Mouse (Mus musculus) hindbrain, embryonic 10.5 days (tissue): ENCODE measurements around the gene Mttp. TPM values are rescaled to one million over a fixed set of nuclear protein-coding genes. Genes with fewer than 3 reads are reported as not detected.
"Not testable (repeated sequence)": the region's sequence is repeated elsewhere in the genome, so short reads cannot be mapped to it uniquely, and the experiment has no call there.

Experiments
- DNase-seq: peaks from one replicate; pipeline ENCODE4 v3.0.0-alpha.2; 2017; ENCODE audit warnings: low spot score
- H3K27ac ChIP-seq: fragments of 300-500 bp; sonication (generic); 2 replicates; pipeline ENCODE4 v1.5.1; 2016; ENCODE audit warnings: mild to moderate bottlenecking, moderate library complexity
- H3K27me3 ChIP-seq: fragments of 300-500 bp; sonication (generic); 2 replicates; pipeline ENCODE4 v1.6.1; 2016; ENCODE audit warnings: mild to moderate bottlenecking; ENCODE audit not compliant: poor library complexity, insufficient read depth, severe bottlenecking
- H3K36me3 ChIP-seq: fragments of 300-500 bp; sonication (generic); 2 replicates; pipeline ENCODE4 v1.6.1; 2016; ENCODE audit warnings: mild to moderate bottlenecking, moderate library complexity
- H3K4me1 ChIP-seq: fragments of 300-500 bp; sonication (generic); replicated peaks from 2 replicates; pipeline ENCODE4 v1.6.1; 2016; ENCODE audit warnings: mild to moderate bottlenecking
- H3K4me3 ChIP-seq: fragments of 300-500 bp; sonication (generic); 2 replicates; pipeline ENCODE4 v1.5.1; 2016; ENCODE audit warnings: mild to moderate bottlenecking, moderate library complexity
- H3K9me3 ChIP-seq: fragments of 300-500 bp; sonication (generic); 2 replicates; pipeline ENCODE4 v1.6.1; 2016; ENCODE audit warnings: mild to moderate bottlenecking, moderate library complexity
- WGBS: fragments of 180-500 bp; shearing (Covaris S2); methylation state at CpG from one replicate; pipeline ENCODE4 v1.1.7; 2016; 5-methylcytosine and 5-hydroxymethylcytosine counted together
- polyA plus RNA-seq: library from polyadenylated mRNA; unstranded; fragments of >200 nt; fragmentation: Nextera tagmentation; extraction: Ambion mirVana; gene quantifications from 2 replicates; pipeline ENCODE4 v1.2.1, GENCODE M21; 2016

Gene Mttp
- polyA plus RNA-seq, 1 experiment from 2014 or later, result 9.2 TPM

DNA sequence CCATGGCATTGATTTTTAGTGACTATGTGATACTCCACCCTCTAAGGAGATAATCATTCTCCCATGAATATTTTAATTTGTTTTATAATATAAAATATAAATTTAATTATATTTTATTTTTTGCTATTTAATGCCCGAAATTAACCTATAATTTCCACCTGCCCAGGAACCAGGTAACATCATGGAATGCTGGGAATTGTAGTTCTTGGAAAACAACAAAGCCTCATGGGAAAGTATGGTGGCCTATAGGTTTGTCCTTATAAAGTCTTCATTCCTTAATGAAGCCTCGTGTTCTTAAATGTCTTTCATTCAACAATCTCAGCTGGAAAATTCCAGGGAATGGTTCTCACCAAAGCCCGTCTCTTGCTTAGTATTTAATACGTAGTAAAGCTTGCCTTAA lies 10.3 kb upstream of the Mttp start:
- WGBS, result 90% methylated on average over 4 of the region's 4 CpGs
- H3K4me1 ChIP-seq, result no peaks in the 10 kb centered on the region
- H3K27me3 ChIP-seq, result no peaks in the 10 kb centered on the region
- DNase-seq, result no peak
- H3K9me3 ChIP-seq, result no peaks in the 10 kb centered on the region
- H3K27ac ChIP-seq, result no peak overlapping the region
- H3K36me3 ChIP-seq, result peaks cover 57% of the 10 kb centered on the region
- H3K4me3 ChIP-seq, result no peak overlapping the region

DNA sequence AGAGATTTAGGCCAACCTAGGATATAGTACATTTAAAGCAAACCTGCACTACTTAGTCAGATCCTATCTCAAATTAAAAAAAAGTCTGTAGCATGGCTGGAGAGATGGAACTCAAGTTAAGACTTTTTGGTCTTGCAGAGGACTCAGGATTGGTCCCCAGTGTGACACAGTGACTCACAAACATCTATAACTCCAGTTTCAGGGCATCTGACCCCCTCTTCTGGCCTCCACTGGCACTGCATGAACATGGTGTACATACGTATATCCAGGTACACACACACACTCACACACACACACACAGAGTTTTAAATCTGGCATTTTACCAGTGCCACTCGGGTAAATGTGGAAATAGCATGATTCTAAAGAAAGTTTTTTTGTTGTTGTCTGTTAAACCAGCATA lies 4.0 kb upstream of the Mttp start:
- 95% methylated on average over 2 of the region's 2 CpGs for WGBS

DNA sequence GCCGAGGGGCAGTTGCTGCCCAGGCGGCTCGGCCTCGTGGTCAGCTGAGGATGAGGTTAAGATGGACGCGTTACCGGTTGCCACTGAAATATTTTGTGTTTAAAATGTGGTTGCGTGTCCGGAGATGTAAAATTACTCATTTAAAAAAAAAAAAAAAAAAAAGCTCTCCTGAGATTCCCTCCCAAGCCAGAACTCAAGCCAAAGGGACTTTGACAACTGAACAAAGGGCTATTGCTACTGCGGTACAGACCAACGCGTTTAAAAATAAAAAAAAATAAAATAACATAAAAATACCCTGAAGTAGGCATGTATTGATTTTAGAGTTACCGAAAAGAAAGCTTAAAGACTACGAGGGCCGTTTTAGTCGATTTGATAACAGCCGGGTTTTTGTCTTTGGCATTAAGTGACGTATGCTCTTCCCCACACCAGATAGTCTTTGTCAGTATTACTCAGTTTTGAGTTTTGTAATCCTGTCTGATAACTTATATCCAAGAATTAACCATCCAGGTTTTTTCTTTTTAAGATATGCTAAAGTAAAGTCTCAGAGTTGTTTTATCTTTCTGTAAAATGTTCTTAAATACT lies 617 bp downstream of the Mttp start:
- H3K27me3 ChIP-seq, result no peaks in the 10 kb centered on the region
- peaks cover 4% of the 10 kb centered on the region; the same call in 1 of the 2 replicates for H3K4me1 ChIP-seq
- peaks cover 11% of the 10 kb centered on the region for H3K36me3 ChIP-seq
- under 1% methylated on average over 18 of the region's 18 CpGs for WGBS
- H3K4me3 ChIP-seq, result peak overlapping the region; percentile 76
- H3K9me3 ChIP-seq, result no peaks in the 10 kb centered on the region
- DNase-seq, result no peak
- peak overlapping the region; percentile 98 for H3K27ac ChIP-seq

More for the DNA sequence above, 4.0 kb upstream of the Mttp start:
- no peak for DNase-seq
- Histone ChIP-seq H3K4me1 (no peaks in the 10 kb centered on the region), H3K27me3 (no peaks in the 10 kb centered on the region), H3K36me3 (peaks cover 48% of the 10 kb centered on the region), H3K9me3 (no peaks in the 10 kb centered on the region), H3K4me3 (no peak overlapping the region), H3K27ac (no peak overlapping the region)

DNA sequence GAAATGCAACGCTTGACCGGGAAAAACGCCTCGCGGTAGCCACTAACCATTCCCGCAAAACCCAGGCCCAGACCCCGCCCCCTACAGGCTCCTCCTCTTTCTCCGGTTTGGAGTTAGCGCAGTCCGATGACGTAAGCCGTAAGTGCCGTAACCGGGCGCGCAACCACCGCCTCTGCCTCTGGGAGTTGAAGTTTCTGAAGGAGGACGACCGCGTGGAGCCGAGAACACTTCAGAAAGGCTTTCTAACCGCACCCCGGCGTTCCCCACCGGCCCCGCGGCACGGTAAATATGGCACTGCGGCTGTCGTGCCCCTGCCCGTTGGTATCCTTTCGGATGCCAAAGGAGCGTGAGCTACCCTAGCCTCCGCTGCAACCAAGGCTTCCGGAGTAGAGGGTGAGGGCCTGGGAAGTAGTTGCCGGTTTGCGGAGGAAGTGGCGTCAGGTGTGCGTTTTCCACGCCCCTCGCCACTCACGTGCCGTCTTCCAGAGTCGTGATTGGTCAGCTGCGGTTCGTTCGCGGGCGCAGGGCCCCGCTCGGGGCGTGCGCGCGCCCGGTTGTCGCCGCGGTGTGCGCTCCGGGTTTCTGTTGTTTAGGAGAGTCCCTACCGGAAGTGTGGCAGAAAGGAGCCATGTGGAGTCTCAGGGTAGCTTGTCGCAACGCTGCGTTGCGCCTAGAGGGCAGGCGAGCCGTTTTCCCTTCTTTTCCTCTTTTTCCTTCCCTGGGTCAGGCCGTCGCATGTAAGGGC lies 1.3 kb downstream of the Mttp start, which contains the start of gene Trmt10a:
TSS of gene Trmt10a (plus strand) at position 134 of the 745 bp plus-strand sequence.
- Histone ChIP-seq H3K27me3 (no peaks in the 10 kb centered on the region), H3K36me3 (peaks cover 6% of the 10 kb centered on the region; the same call in 1 of the 2 replicates)
- WGBS, result under 1% methylated on average over 70 of the region's 70 CpGs

DNA sequence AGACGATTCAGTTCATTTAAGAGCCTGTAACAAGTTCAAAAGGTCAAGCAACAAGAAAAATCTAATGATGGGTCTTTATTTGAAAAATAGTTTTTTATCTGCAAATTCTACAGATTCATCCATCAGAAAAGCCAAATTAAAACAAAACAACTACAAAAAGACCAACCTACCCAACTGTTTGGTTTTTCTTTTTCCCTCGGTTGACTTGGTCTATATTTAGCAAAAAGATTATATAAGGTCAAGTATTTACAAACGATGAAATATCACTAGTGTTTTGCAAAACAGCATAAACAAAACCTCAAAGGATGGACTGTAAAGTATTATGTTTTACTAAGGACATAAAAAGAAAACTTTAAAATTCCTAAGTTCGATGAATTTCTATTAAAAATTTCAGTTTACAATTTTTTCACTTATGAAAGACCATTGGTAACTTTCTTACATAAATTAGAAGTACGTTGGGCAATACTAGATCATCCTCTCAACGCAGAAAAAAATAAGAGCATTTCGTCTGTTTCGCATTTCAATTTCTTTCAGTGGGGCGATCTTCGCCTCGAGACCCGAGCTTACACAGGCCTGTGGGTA lies 1.9 kb downstream of the Mttp start:
- H3K27me3 ChIP-seq, result no peaks in the 10 kb centered on the region
- WGBS, result 10% methylated on average over 12 of the region's 12 CpGs
- peak overlapping the region; percentile 98 for H3K27ac ChIP-seq
- peak overlapping the region; percentile 76 for H3K4me3 ChIP-seq
- H3K36me3 ChIP-seq, result 0 out of 2 replicates have a peak, but pooled peaks cover 3% of the 10 kb centered on the region
- peaks cover 2% of the 10 kb centered on the region; the same call in 1 of the 2 replicates for H3K9me3 ChIP-seq
- no peak for DNase-seq
- peaks cover 4% of the 10 kb centered on the region; the same call in 1 of the 2 replicates for H3K4me1 ChIP-seq

More for the DNA sequence above, 1.3 kb downstream of the Mttp start, which contains the start of gene Trmt10a:
- Histone ChIP-seq H3K9me3 (no peaks in the 10 kb centered on the region), H3K27ac (peak within 1 kb of the TSS; percentile 98), H3K4me1 (peaks cover 4% of the 10 kb centered on the region; the same call in 1 of the 2 replicates), H3K4me3 (peak within 1 kb of the TSS; percentile 76)
- peak; percentile 98 for DNase-seq

DNA sequence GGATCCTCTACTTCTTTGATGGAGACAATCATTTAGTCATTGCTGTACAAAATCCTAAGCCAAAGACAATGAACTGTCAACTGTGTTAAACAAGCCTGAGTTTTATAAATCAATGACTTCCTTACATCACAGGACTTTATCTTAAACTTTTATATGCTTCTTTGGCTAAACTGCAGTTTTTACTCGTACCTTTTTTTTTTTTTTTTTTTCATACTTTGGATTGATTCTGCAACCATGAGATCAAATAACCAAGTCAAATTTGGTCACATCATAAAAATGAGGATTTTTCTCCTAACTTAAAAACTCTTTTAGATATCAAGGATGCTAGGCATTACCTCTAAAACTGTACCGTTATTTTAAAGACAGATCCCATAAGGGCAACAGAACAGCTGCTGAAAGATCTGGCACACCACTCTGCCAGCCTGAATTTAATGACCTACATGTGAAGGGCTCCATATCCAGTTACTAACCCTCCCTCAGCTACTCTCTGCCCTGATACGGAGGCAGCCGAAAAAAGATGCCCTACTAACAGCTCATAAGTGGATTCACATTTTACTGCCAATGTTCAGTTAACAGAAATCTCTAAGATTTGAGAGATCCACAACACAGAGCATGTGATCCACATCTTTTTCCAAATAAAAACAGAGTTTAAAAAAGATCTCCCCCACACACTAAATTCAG lies 2.6 kb downstream of the Mttp start:
- no peak for DNase-seq
- peak overlapping the region; percentile 98 for H3K27ac ChIP-seq

DNA sequence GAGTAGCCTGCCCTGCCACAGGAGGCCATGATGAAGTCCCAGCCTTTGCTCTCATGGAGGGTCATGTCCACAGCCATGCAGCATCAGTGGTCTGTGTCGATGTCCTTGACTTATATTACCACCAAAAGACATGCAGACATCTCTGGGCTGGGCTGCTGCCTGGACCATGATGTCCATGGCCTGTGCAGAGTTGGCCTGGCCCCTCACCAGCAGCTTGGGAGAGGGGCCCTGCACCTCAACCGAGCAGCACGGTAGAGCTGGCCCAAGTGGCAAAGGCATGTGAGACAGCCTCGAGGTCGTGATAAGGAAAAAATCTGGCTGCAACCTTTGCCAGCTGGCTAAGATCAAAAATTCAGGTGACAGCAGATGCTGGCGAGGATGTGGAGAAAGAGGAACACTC lies 5.1 kb downstream of the Mttp start:
- 89% methylated on average over 6 of the region's 6 CpGs for WGBS
- DNase-seq, result no peak
- Histone ChIP-seq H3K27ac (no peak overlapping the region), H3K36me3 (0 out of 2 replicates have a peak, but pooled peaks cover 3% of the 10 kb centered on the region), H3K4me3 (no peak overlapping the region), H3K4me1 (peaks cover 4% of the 10 kb centered on the region; the same call in 1 of the 2 replicates), H3K9me3 (peaks cover 2% of the 10 kb centered on the region; the same call in 1 of the 2 replicates), H3K27me3 (no peaks in the 10 kb centered on the region)

More for the DNA sequence above, 2.6 kb downstream of the Mttp start:
- H3K36me3 ChIP-seq, result 0 out of 2 replicates have a peak, but pooled peaks cover 3% of the 10 kb centered on the region
- H3K9me3 ChIP-seq, result peaks cover 2% of the 10 kb centered on the region; the same call in 1 of the 2 replicates
- H3K4me1 ChIP-seq, result peaks cover 4% of the 10 kb centered on the region; the same call in 1 of the 2 replicates
- H3K4me3 ChIP-seq, result peak overlapping the region; percentile 76
- H3K27me3 ChIP-seq, result no peaks in the 10 kb centered on the region
- 70% methylated on average over 4 of the region's 4 CpGs for WGBS

DNA sequence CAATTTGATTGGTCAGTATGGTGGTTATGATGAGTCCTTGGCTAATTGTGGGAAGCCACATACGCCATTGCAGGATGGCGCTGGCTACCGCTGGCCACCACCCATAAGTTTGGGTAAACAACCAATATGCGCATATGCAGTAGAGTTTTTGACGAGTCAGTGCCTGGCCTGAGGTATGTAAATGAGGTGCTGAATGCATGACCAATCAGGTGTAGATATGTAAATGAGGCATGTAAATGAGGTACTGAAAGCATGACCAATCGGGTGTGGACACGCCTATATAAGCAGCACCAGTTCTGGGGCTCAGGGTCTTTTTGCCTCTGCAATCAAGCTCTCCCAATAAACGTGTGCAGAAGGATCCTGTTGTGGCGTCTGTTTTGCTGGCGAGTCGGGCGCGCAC lies 6.6 kb downstream of the Mttp start:
- H3K4me1 ChIP-seq, H3K27ac ChIP-seq, H3K27me3 ChIP-seq, DNase-seq, H3K36me3 ChIP-seq, H3K4me3 ChIP-seq, H3K9me3 ChIP-seq: not testable (repeated sequence)
- WGBS, result 93% methylated on average over 13 of the region's 13 CpGs

DNA sequence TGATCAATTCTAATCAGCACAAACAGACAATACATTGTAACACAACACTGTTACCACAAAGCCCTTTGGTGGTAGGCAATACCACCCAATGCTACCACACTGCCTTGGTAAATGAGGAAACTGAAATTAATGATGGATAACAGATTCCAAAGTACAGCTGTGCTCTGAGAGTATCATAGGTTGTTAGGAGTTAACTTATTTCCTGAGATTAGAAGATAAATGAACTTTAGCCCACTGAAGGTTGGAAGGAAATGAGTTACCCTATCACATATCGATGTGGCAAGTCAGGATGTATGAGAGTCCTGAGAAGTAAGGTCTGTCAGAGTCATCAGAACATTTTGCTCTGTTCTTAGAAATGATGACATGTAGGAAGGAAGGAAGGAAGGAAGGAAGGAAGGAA lies 10.2 kb downstream of the Mttp start:
- DNase-seq, result no peak
- 0 out of 2 replicates have a peak, but pooled peaks cover 3% of the 10 kb centered on the region for H3K36me3 ChIP-seq
- no peak overlapping the region for H3K27ac ChIP-seq
- H3K27me3 ChIP-seq, result no peaks in the 10 kb centered on the region
- peaks cover 11% of the 10 kb centered on the region for H3K4me1 ChIP-seq
- no peak overlapping the region for H3K4me3 ChIP-seq
- peaks cover 2% of the 10 kb centered on the region; the same call in 1 of the 2 replicates for H3K9me3 ChIP-seq
- 94% methylated on average over 1 of the region's 1 CpGs for WGBS

DNA sequence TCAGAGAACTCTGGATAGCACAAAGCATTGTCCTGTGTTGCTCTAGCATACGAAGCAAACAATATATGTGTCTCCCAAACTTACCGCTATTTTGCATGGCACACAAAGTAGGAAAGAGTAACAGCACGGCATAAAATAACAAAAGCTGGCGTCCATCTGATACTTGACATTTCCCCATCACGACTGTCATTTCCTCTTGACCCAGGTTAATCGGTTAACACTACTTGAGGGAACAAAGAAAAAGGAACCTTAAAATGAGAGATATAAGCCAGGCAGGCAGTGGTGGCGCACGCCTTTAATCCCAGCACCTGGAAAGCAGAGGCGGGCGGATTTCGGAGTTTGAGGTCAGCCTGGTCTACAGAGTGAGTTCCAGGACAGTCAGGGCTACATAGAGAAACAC lies 10.9 kb downstream of the Mttp start:
- Histone ChIP-seq H3K27ac (no peak overlapping the region), H3K4me3 (no peak overlapping the region), H3K4me1 (peaks cover 11% of the 10 kb centered on the region), H3K36me3 (0 out of 2 replicates have a peak, but pooled peaks cover 3% of the 10 kb centered on the region), H3K27me3 (no peaks in the 10 kb centered on the region), H3K9me3 (peaks cover 2% of the 10 kb centered on the region; the same call in 1 of the 2 replicates)
- 87% methylated on average over 11 of the region's 11 CpGs for WGBS
- no peak for DNase-seq

DNA sequence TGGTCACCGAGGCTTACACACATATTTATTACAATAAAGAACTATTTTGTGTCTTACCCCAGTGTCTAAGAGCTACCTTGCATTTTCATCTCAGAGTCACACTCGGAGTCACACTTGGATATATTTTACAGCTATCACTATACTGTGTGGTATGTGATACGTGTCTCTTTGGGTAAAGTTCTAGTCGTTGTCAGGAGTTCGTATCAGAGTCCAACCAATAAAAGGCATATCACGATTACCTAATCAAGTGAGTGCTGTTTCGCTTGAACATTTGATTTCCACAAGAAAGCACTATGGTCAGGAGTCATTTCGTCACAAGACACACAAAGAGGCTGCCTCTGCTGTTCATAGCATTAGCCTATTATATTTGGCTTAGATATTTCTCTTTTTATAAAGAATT lies 11.3 kb downstream of the Mttp start:
- peaks cover 2% of the 10 kb centered on the region; the same call in 1 of the 2 replicates for H3K9me3 ChIP-seq
- H3K27ac ChIP-seq, result no peak overlapping the region
- H3K36me3 ChIP-seq, result 0 out of 2 replicates have a peak, but pooled peaks cover 3% of the 10 kb centered on the region
- no peak for DNase-seq
- 89% methylated on average over 8 of the region's 8 CpGs for WGBS
- no peaks in the 10 kb centered on the region for H3K27me3 ChIP-seq
- H3K4me3 ChIP-seq, result no peak overlapping the region
- H3K4me1 ChIP-seq, result peaks cover 11% of the 10 kb centered on the region

DNA sequence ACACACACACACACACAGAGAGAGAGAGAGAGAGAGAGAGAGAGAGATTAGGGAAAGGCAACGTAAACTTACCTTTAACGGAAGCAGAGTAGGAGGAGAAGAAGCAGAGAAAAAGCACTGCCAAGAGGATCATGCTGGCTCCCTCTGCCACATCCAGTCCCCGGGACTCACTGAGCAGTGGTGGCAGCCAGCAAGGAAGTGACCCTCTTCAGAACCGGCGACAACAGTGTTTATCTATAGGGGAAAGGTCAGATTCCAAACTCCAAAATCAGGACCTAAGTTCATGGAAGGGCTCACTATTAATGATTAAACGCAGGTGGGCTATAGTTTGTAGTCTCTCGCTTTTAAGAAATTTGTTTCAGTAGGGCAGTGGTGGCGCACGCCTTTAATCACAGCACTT lies 13.6 kb downstream of the Mttp start:
- Histone ChIP-seq H3K9me3 (no peaks in the 10 kb centered on the region), H3K27ac (peak overlapping the region; percentile 40), H3K27me3 (no peaks in the 10 kb centered on the region), H3K4me3 (no peak overlapping the region), H3K4me1 (peaks cover 11% of the 10 kb centered on the region), H3K36me3 (no peaks in the 10 kb centered on the region)
- no peak for DNase-seq
- WGBS, result 54% methylated on average over 9 of the region's 9 CpGs
